Mouse (Mus musculus) midbrain, embryonic 11.5 days (tissue): ENCODE measurements around the gene Plcb1. TPM values are rescaled to one million over a fixed set of nuclear protein-coding genes. Genes with fewer than 3 reads are reported as not detected.
A peak's percentile ranks its signal among the peaks of the same experiment; 100 is the strongest.

Experiments used
- ATAC-seq: fragments of 200-750 bp; cut with Nextera tagmentation; 2 replicates; pipeline ENCODE4 v1.8.0; 2017; ENCODE audit warnings: moderate TSS enrichment, moderate library complexity; ENCODE audit not compliant: low FRiP score
- DNase-seq: peaks from one replicate; pipeline ENCODE4 v3.0.0; 2015; ENCODE audit warnings: low spot score; ENCODE audit errors: missing footprints
- H3K27ac ChIP-seq: fragments of 300-500 bp; sonication (generic); 2 replicates; pipeline ENCODE4 v1.5.1; 2014; ENCODE audit warnings: low read depth, low read length
- H3K27me3 ChIP-seq: fragments of 300-500 bp; sonication (generic); 2 replicates; pipeline ENCODE4 v1.6.1; 2014; ENCODE audit warnings: mild to moderate bottlenecking, low read length, moderate library complexity, mixed read lengths; ENCODE audit not compliant: control insufficient read depth, insufficient read depth
- H3K36me3 ChIP-seq: fragments of 300-500 bp; sonication (generic); 2 replicates; pipeline ENCODE4 v1.6.1; 2014; ENCODE audit warnings: mild to moderate bottlenecking, low read length, moderate library complexity, mixed read lengths; ENCODE audit not compliant: control insufficient read depth, insufficient read depth
- H3K4me1 ChIP-seq: fragments of 300-500 bp; sonication (generic); 2 replicates; pipeline ENCODE4 v1.6.1; 2014; ENCODE audit warnings: low read length; ENCODE audit not compliant: control insufficient read depth, insufficient read depth
- H3K4me2 ChIP-seq: fragments of 300-500 bp; sonication (generic); 2 replicates; pipeline ENCODE4 v1.6.1; 2014; ENCODE audit warnings: mild to moderate bottlenecking, moderate library complexity
- H3K4me3 ChIP-seq: fragments of 300-500 bp; sonication (generic); 2 replicates; pipeline ENCODE4 v1.5.1; 2014; ENCODE audit warnings: low read depth, low read length
- H3K9ac ChIP-seq: fragments of 300-500 bp; sonication (generic); 2 replicates; pipeline ENCODE4 v1.6.1; 2014; ENCODE audit warnings: low read length
- H3K9me3 ChIP-seq: fragments of 300-500 bp; sonication (generic); 2 replicates; pipeline ENCODE4 v1.6.1; 2016; ENCODE audit warnings: low read length; ENCODE audit not compliant: control insufficient read depth
- WGBS: fragments of 180-500 bp; shearing (Covaris S2); extraction: QIAGEN DNeasy Blood & Tissue Kit; methylation state at CpG from one replicate; pipeline ENCODE4 v1.1.7; 2014; 5-methylcytosine and 5-hydroxymethylcytosine counted together
- polyA plus RNA-seq: library from polyadenylated mRNA; unstranded; fragments of >200 nt; fragmentation: Nextera tagmentation; extraction: Ambion mirVana; gene quantifications from 2 replicates; pipeline ENCODE4 v1.2.1, GENCODE M21; 2014

Gene Plcb1
- polyA plus RNA-seq, 1 experiment from 2014 or later = 6.1 TPM

- 94% methylated on average over 1 of the region's 1 CpGs for WGBS
- H3K27me3 ChIP-seq = no peaks in the 10 kb centered on the region
- H3K4me1 ChIP-seq = no peaks in the 10 kb centered on the region
- ATAC-seq (no peak), DNase-seq (no peak)
- H3K9ac ChIP-seq = no peak overlapping the region
- no peaks in the 10 kb centered on the region for H3K9me3 ChIP-seq
- no peak overlapping the region for H3K27ac ChIP-seq
- H3K36me3 ChIP-seq = no peaks in the 10 kb centered on the region
- H3K4me2 ChIP-seq = no peak overlapping the region
- no peak overlapping the region for H3K4me3 ChIP-seq
Measured at GRCm38 (mm10) chr2:135453581-135453980, 667.7 kb downstream of the Plcb1 start.

GRCm38 (mm10) chr2:135454015-135454414 lies 668.1 kb downstream of the Plcb1 start:
- Histone ChIP-seq H3K4me1 (no peaks in the 10 kb centered on the region), H3K4me2 (no peak overlapping the region), H3K4me3 (no peak overlapping the region), H3K27ac (no peak overlapping the region), H3K9me3 (no peaks in the 10 kb centered on the region), H3K9ac (no peak overlapping the region), H3K36me3 (no peaks in the 10 kb centered on the region), H3K27me3 (no peaks in the 10 kb centered on the region)
- ATAC-seq (no peak), DNase-seq (no peak)
- WGBS = 79% methylated on average over 2 of the region's 2 CpGs

DNA sequence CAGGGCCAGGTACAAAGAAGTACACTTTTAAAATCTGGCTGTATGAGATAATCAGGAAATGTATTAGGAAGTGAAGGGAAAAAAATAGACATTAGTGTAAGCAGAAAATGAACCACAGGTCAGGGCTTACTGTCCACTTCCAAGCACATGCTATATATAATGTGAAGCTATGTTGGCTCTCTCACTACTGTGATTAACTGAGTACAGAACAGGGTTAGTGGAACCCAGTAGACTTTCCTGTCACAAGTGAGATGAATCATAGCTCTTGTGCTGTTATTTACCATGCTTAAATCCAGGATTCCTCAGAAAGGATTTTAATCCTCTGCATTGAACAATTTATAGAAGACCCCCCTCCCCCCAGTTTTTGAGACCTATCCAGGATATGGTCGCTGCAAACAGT lies 668.6 kb downstream of the Plcb1 start:
- Histone ChIP-seq H3K4me1 (no peaks in the 10 kb centered on the region), H3K9me3 (no peaks in the 10 kb centered on the region), H3K27me3 (no peaks in the 10 kb centered on the region), H3K9ac (no peak overlapping the region), H3K36me3 (no peaks in the 10 kb centered on the region), H3K27ac (no peak overlapping the region), H3K4me3 (no peak overlapping the region), H3K4me2 (no peak overlapping the region)
- DNase-seq = no peak
- 75% methylated on average over 1 of the region's 1 CpGs for WGBS
- no peak for ATAC-seq

GRCm38 (mm10) chr2:135467895-135468294 lies 682.0 kb downstream of the Plcb1 start:
- Histone ChIP-seq H3K9ac (no peak overlapping the region), H3K4me2 (no peak overlapping the region), H3K27me3 (no peaks in the 10 kb centered on the region), H3K9me3 (no peaks in the 10 kb centered on the region), H3K36me3 (no peaks in the 10 kb centered on the region), H3K4me3 (no peak overlapping the region), H3K4me1 (no peaks in the 10 kb centered on the region), H3K27ac (no peak overlapping the region)
- DNase-seq (no peak), ATAC-seq (no peak)
- WGBS = 79% methylated on average over 4 of the region's 4 CpGs

DNA sequence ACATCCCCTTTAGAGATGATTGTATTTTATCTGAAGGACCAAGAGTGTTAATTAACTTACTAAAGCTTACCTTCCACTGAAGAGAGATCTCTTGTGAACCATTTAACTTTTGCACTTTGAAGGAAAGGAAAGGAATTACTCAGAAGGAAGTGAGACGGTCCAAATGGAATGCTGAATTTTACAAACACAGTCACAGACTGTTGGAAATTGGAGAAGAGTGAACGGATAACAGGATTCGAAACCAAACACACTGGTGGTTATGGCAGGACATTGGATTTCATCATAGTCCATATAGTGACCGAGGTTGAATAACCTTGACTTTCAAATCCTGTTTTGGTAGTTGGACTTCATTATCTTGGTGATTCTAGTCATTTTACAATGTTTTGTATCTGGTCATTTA lies 688.2 kb downstream of the Plcb1 start:
- no peak overlapping the region for H3K4me2 ChIP-seq
- ATAC-seq (no peak), DNase-seq (no peak)
- no peak overlapping the region for H3K27ac ChIP-seq
- 87% methylated on average over 4 of the region's 4 CpGs for WGBS
- H3K9me3 ChIP-seq = no peaks in the 10 kb centered on the region
- H3K9ac ChIP-seq = no peak overlapping the region
- H3K36me3 ChIP-seq = no peaks in the 10 kb centered on the region
- H3K4me1 ChIP-seq = no peaks in the 10 kb centered on the region
- H3K27me3 ChIP-seq = no peaks in the 10 kb centered on the region
- no peak overlapping the region for H3K4me3 ChIP-seq

DNA sequence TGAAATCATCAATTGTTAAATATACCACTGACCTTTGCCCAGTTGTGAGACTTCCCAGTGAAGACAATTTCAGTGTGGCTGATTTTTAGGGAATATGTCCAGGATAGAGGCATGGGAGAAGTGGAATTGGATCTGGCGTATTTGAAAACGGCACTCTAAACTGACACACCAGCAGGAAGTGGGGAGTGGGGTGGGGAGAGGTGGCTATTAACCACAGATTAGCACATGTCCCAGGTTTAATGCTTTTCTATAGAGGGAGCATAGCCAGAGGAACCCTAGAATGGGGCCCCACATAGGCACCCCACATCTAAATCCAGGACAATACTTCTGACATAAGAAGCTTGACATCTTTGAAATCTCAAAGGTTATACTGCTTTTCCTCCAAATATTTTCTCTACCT lies 699.4 kb downstream of the Plcb1 start:
- 41% methylated on average over 2 of the region's 2 CpGs for WGBS
- H3K4me1 ChIP-seq = peaks cover 19% of the 10 kb centered on the region
- no peaks in the 10 kb centered on the region for H3K9me3 ChIP-seq
- no peak overlapping the region for H3K4me2 ChIP-seq
- no peaks in the 10 kb centered on the region for H3K36me3 ChIP-seq
- DNase-seq (no peak), ATAC-seq (peak; percentile 29; the same call in 1 of the 2 replicates)
- H3K27ac ChIP-seq = no peak overlapping the region
- no peak overlapping the region for H3K4me3 ChIP-seq
- H3K9ac ChIP-seq = no peak overlapping the region
- no peaks in the 10 kb centered on the region for H3K27me3 ChIP-seq

DNA sequence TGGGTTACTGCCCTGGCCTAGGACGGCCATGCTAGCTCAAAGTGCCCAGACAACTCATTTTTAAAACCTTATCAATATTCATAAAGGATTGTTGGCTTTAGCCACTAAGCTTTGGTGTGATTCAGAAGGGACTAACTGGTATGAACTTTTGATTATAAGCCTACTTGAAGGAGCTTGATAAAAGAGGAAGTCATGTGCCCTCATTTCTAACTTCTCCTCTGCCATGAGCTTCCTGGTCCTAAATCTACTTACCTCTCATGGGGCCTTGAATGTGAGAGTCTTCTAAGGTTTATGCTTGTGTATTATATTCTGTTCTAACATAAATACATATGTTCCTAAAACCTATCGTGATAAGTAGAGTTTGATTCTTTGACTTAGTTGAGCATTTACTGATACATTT lies 702.4 kb downstream of the Plcb1 start:
- H3K4me3 ChIP-seq = no peak overlapping the region
- no peak overlapping the region for H3K4me2 ChIP-seq
- no peaks in the 10 kb centered on the region for H3K9me3 ChIP-seq
- H3K27ac ChIP-seq = no peak overlapping the region
- H3K36me3 ChIP-seq = no peaks in the 10 kb centered on the region
- 66% methylated on average over 2 of the region's 2 CpGs for WGBS
- ATAC-seq (no peak), DNase-seq (no peak)
- H3K4me1 ChIP-seq = peaks cover 19% of the 10 kb centered on the region
- H3K9ac ChIP-seq = no peak overlapping the region
- H3K27me3 ChIP-seq = no peaks in the 10 kb centered on the region

DNA sequence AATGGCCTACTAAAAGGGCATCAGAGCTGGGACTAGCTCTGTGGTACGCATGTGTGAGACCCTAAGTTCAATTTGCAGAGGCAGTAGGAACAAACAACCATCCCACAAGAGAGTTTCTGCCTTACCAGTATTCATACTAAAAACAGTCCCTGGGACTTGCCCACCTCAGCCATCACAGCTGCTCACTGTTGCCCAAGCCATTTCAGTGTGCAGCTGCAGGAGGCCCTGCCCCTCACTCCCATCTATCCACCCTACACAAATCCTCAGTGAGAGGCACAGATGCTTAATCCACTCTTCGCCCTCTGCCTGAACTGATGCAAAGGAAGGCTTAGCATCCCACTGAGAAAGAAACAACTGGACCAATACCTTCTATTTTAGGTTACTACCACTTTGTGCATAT lies 703.3 kb downstream of the Plcb1 start:
- H3K4me1 ChIP-seq = peaks cover 16% of the 10 kb centered on the region
- H3K36me3 ChIP-seq = no peaks in the 10 kb centered on the region
- DNase-seq = no peak
- peak; percentile 53; the same call in 1 of the 2 replicates for ATAC-seq
- WGBS = 49% methylated on average over 2 of the region's 2 CpGs
- no peaks in the 10 kb centered on the region for H3K9me3 ChIP-seq
- H3K27ac ChIP-seq = no peak overlapping the region
- no peak overlapping the region for H3K9ac ChIP-seq
- H3K4me2 ChIP-seq = no peak overlapping the region
- H3K4me3 ChIP-seq = no peak overlapping the region
- no peaks in the 10 kb centered on the region for H3K27me3 ChIP-seq

- H3K4me2 ChIP-seq = no peak overlapping the region
- H3K9me3 ChIP-seq = no peaks in the 10 kb centered on the region
- ATAC-seq = no peak
- DNase-seq = no peak
- H3K36me3 ChIP-seq = no peaks in the 10 kb centered on the region
- 72% methylated on average over 9 of the region's 9 CpGs for WGBS
- peaks cover 7% of the 10 kb centered on the region for H3K4me1 ChIP-seq
- H3K27ac ChIP-seq = no peak overlapping the region
- no peaks in the 10 kb centered on the region for H3K27me3 ChIP-seq
- no peak overlapping the region for H3K9ac ChIP-seq
- no peak overlapping the region for H3K4me3 ChIP-seq
Measured at GRCm38 (mm10) chr2:135492777-135493176, 706.9 kb downstream of the Plcb1 start.

GRCm38 (mm10) chr2:135496553-135496952 lies 710.7 kb downstream of the Plcb1 start:
- Histone ChIP-seq H3K9ac (no peak overlapping the region), H3K27me3 (no peaks in the 10 kb centered on the region), H3K4me1 (no peaks in the 10 kb centered on the region), H3K36me3 (no peaks in the 10 kb centered on the region), H3K4me2 (no peak overlapping the region), H3K9me3 (no peaks in the 10 kb centered on the region), H3K27ac (no peak overlapping the region), H3K4me3 (no peak overlapping the region)
- 32% methylated on average over 3 of the region's 3 CpGs for WGBS
- ATAC-seq = no peak
- no peak for DNase-seq
